Mouse (Mus musculus): ENCODE measurements around the gene Pars2. TPM values are rescaled to one million over a fixed set of nuclear protein-coding genes. Genes with fewer than 3 reads are reported as not detected.

Pars2 gene
- total and polyA plus RNA-seq, 3 experiments: 4.9 to 6.7 (median 5.9) TPM

DNA sequence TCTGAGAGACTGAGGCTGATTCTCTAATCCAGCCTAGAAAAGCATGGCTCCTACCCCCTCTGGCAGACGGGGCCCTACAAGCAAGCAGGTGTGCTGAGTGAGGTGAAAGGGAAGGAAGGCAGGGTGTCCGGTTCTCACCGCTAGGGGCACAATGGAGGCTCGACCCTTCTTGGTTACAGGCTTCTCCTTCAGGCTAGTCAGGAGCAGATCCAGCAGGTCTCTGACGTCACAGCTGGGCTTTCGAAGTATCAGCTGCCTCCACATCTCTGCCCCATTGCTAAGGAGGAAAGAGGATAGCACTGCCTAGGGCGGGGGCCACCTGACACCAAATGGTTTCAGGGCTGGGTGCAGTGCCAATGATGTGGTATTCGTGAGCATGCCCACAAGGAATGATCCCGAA lies 49.1 kb downstream of the Pars2 start:
- no peaks in the 10 kb centered on the region for H3K27me3 ChIP-seq (ENCODE audit: control insufficient read depth, insufficient read depth, low read length)
- H3K4me1 ChIP-seq (ENCODE audit: control insufficient read depth, insufficient read depth, low read length): no peaks in the 10 kb centered on the region

DNA sequence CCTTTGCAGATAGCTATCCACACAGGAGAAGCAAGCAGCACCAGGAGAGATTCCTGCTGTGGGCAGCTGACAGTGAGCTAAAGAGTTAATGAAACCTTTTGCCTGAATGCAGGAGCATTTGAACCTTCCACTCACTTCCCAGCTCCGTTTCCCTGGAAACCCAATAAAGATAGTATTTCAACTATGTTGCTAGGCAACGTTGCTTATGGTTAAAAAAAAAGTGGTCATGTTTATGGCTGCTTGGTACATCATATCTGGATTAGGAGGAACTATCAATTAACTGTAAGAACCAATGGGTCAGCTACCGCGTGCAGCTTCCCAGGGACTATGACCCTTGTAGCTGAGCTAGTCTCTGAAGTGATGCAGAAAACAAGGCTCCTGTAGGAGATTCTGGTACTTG lies 49.9 kb downstream of the Pars2 start:
- no peaks in the 10 kb centered on the region for H3K4me1 ChIP-seq (ENCODE audit: control insufficient read depth, insufficient read depth, low read length)
- intact Hi-C loops (cut with DNase I): no loop called here
- H3K9ac ChIP-seq (ENCODE audit: low read depth, low read length): no peak overlapping the region
- H3K79me2 ChIP-seq (replicated peaks; ENCODE audit: control insufficient read depth, insufficient read depth, low read length): no peaks in the 10 kb centered on the region
- no peak overlapping the region for H3K27ac ChIP-seq
- TF ChIP-seq CTCF (IDR thresholded peaks at IDR 0.05): no peak
- no peak for TF ChIP-seq EP300 (IDR thresholded peaks at IDR 0.05; ENCODE audit: insufficient read depth, low read depth, low read length)
- no peak for TF ChIP-seq POLR2A (IDR thresholded peaks at IDR 0.05; ENCODE audit: insufficient read depth, low read depth, low read length)
- H3K27me3 ChIP-seq (ENCODE audit: control insufficient read depth, insufficient read depth, low read length): no peaks in the 10 kb centered on the region
- 45% methylated on average over 4 of the region's 4 CpGs for WGBS
- no peaks in the 10 kb centered on the region for H3K36me3 ChIP-seq (ENCODE audit: control insufficient read depth, insufficient read depth, low read length)
- no peak for DNase-seq
- no peak overlapping the region for H3K4me3 ChIP-seq

More for the DNA sequence above, 49.1 kb downstream of the Pars2 start:
- intact Hi-C loops (cut with DNase I): no loop called here
- H3K9ac ChIP-seq (ENCODE audit: low read depth, low read length): no peak overlapping the region
- DNase-seq: no peak
- no peak overlapping the region for H3K4me3 ChIP-seq
- no peak for TF ChIP-seq EP300 (IDR thresholded peaks at IDR 0.05; ENCODE audit: insufficient read depth, low read depth, low read length)
- peak; percentile 49 for TF ChIP-seq CTCF (IDR thresholded peaks at IDR 0.05)
- 23% methylated on average over 9 of the region's 9 CpGs for WGBS
- no peak overlapping the region for H3K27ac ChIP-seq
- H3K79me2 ChIP-seq (replicated peaks; ENCODE audit: control insufficient read depth, insufficient read depth, low read length): no peaks in the 10 kb centered on the region
- no peaks in the 10 kb centered on the region for H3K36me3 ChIP-seq (ENCODE audit: control insufficient read depth, insufficient read depth, low read length)

DNA sequence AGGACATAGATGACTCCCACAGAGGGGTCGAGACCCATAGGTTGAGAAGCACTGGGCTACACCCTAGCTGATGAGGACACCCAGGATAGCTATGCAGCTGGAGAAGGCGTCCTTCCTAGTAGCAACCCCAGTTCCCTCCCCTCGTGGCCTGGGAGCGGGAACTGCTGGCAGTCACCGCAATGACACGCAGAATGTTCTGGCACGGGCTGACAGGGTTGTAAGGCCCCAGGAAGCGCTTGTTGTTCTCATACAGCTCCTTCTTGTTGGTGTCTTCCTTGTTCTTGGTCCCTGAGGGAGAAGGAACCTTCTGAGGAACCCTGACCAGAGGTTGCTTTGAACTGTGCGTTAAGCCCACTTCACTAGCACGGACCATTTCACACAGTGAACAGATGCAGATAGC lies 53.1 kb downstream of the Pars2 start:
- H3K9ac ChIP-seq (ENCODE audit: low read depth, low read length): no peak overlapping the region
- H3K4me1 ChIP-seq (ENCODE audit: control insufficient read depth, insufficient read depth, low read length): no peaks in the 10 kb centered on the region
- no peaks in the 10 kb centered on the region for H3K36me3 ChIP-seq (ENCODE audit: control insufficient read depth, insufficient read depth, low read length)
- no peak for DNase-seq
- H3K27me3 ChIP-seq (ENCODE audit: control insufficient read depth, insufficient read depth, low read length): no peaks in the 10 kb centered on the region
- no peak overlapping the region for H3K27ac ChIP-seq
- no peak overlapping the region for H3K4me3 ChIP-seq
- TF ChIP-seq EP300 (IDR thresholded peaks at IDR 0.05; ENCODE audit: insufficient read depth, low read depth, low read length) (no peak), CTCF (IDR thresholded peaks at IDR 0.05) (no peak), POLR2A (IDR thresholded peaks at IDR 0.05; ENCODE audit: insufficient read depth, low read depth, low read length) (no peak)
- no peaks in the 10 kb centered on the region for H3K79me2 ChIP-seq (replicated peaks; ENCODE audit: control insufficient read depth, insufficient read depth, low read length)
- intact Hi-C loops (cut with DNase I): no loop called here
- 71% methylated on average over 10 of the region's 10 CpGs for WGBS

DNA sequence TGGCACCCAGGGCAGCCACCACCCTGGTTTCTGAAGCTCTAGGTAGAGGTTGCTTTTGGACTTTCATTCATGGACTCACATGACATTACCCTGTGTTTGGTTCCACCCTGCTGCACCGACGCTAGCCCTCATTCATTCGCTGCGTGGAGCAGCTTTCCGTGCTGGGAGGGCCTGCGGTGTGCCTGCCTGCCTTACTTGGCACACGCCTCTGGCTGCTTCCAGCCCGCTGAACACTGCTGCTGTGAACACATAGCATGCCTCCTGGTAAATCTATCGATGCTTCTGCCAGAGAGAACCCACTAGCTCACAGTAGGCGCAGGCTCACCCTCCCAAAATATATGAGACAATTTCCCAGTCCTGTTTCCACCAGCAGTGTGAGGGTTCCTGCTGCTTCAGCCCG lies 53.5 kb downstream of the Pars2 start:
- intact Hi-C loops (cut with DNase I): no loop called here
- no peaks in the 10 kb centered on the region for H3K79me2 ChIP-seq (replicated peaks; ENCODE audit: control insufficient read depth, insufficient read depth, low read length)
- H3K36me3 ChIP-seq (ENCODE audit: control insufficient read depth, insufficient read depth, low read length): no peaks in the 10 kb centered on the region
- WGBS: 41% methylated on average over 11 of the region's 11 CpGs
- no peak for DNase-seq
- TF ChIP-seq CTCF (IDR thresholded peaks at IDR 0.05) (no peak), POLR2A (IDR thresholded peaks at IDR 0.05; ENCODE audit: insufficient read depth, low read depth, low read length) (no peak), EP300 (IDR thresholded peaks at IDR 0.05; ENCODE audit: insufficient read depth, low read depth, low read length) (no peak)
- H3K4me1 ChIP-seq (ENCODE audit: control insufficient read depth, insufficient read depth, low read length): no peaks in the 10 kb centered on the region
- no peak overlapping the region for H3K4me3 ChIP-seq
- H3K9ac ChIP-seq (ENCODE audit: low read depth, low read length): no peak overlapping the region
- H3K27me3 ChIP-seq (ENCODE audit: control insufficient read depth, insufficient read depth, low read length): no peaks in the 10 kb centered on the region
- H3K27ac ChIP-seq: no peak overlapping the region

Other genes with a start within 250 kb of the Pars2 start
- gene Pcsk9, start 186.7 kb upstream of the Pars2 start, total RNA-seq (2021): not detected
- 0.02 TPM in 1 of 2 replicates, not detected in the other for gene Pcsk9, start 186.7 kb upstream of the Pars2 start, polyA plus RNA-seq (2012; rRNA removed)
- not detected for gene Bsnd, start 158.8 kb upstream of the Pars2 start, total RNA-seq (2021)
- gene Bsnd, start 158.8 kb upstream of the Pars2 start, polyA plus RNA-seq (2012; rRNA removed): not detected in 2 replicates
- gene Dhcr24, start 90.0 kb upstream of the Pars2 start, total RNA-seq (2021): 1 to 10 TPM; 1.4 to 4.0 TPM
- 5.2 and 5.4 TPM in 2 replicates for gene Dhcr24, start 90.0 kb upstream of the Pars2 start, polyA plus RNA-seq (2012; rRNA removed)
- gene Lexm, start 33.8 kb upstream of the Pars2 start, total RNA-seq (2021): not detected
- gene Lexm, start 33.8 kb upstream of the Pars2 start, polyA plus RNA-seq (2012; rRNA removed): not detected in 2 replicates
- not detected for gene Ttc22, start 28.6 kb upstream of the Pars2 start, total RNA-seq (2021)
- gene Ttc22, start 28.6 kb upstream of the Pars2 start, polyA plus RNA-seq (2012; rRNA removed): 0.15 and 0.21 TPM in 2 replicates
- gene Ttc4, start 27.9 kb downstream of the Pars2 start, total RNA-seq (2021): 10 to 100 TPM; 16.9 to 18.5 TPM
- gene Ttc4, start 27.9 kb downstream of the Pars2 start, polyA plus RNA-seq (2012; rRNA removed): 28.7 and 43.8 TPM in 2 replicates
- gene Mroh7, start 79.9 kb downstream of the Pars2 start, total RNA-seq (2021): under 1 TPM; 0.29 to 0.34 TPM
- gene Mroh7, start 79.9 kb downstream of the Pars2 start, polyA plus RNA-seq (2012; rRNA removed): 1.00 and 1.2 TPM in 2 replicates
- under 1 TPM; 0.23 to 0.31 TPM for gene Fam151a, start 82.8 kb downstream of the Pars2 start, total RNA-seq (2021)
- 0.31 and 0.41 TPM in 2 replicates for gene Fam151a, start 82.8 kb downstream of the Pars2 start, polyA plus RNA-seq (2012; rRNA removed)
- gene Acot11, start 153.9 kb downstream of the Pars2 start, total RNA-seq (2021): 10 to 100 TPM; 27.5 to 48.6 TPM
- 16.4 and 25.2 TPM in 2 replicates for gene Acot11, start 153.9 kb downstream of the Pars2 start, polyA plus RNA-seq (2012; rRNA removed)